Mouse (Mus musculus) cerebellum, postnatal 14 days (tissue): ENCODE data around the gene Fbxo9.
"Not testable (repeated sequence)": the region's sequence is repeated elsewhere in the genome, so short reads cannot be mapped to it uniquely, and the experiment has no call there.

Experiments used
- DNase-seq, 2 experiments: peaks; one replicate each; pipeline ENCODE4 v3.0.0; 2021; ENCODE audit warnings: mixed read lengths in 2 of 2

Gene Fbxo9

DNA sequence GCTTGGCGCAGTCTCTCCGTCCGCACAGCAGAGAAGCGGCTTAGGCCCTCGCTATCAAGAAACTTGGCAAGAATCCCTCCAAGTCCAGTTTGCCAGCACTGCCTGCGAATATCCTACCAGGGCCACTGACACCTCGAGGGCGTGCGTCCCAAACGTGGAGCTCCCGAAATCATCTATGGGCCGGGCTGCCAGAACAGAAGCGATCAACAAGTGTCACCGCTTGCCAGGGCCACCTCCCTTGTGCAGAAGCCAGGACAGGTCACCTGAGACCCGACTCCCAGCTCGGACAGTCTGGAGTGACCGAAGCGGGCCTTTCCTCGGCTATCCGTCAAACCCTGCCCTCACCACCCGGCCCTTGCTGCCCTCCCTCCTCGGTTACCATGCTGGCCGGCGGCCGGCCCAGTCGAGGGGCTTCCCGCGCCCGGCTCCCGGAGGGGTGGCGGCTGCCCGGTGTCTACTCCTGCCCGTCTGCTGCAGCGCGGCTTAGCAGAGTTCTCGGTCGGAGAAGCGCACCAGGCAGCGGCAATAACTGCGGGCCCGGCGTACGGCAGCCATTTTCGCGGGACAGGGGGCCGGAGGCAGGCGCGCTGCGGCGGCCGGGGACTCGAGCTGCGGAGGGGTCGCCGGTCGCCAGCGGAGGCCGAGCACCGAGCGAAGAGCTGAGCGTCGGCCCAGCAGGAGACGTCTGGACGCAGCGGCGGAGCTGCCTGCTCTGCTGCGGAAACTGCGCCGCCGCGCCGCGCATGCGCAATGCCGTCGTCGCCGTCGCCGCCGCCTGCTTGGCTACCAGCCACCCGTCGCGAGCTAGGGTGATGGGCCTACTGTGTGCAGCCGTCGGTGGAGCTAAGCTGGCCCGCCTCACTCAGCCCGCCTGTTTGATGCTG is 711 bp downstream of the Fbxo9 start:
- DNase-seq, result peak; percentile 87 to 92

DNA sequence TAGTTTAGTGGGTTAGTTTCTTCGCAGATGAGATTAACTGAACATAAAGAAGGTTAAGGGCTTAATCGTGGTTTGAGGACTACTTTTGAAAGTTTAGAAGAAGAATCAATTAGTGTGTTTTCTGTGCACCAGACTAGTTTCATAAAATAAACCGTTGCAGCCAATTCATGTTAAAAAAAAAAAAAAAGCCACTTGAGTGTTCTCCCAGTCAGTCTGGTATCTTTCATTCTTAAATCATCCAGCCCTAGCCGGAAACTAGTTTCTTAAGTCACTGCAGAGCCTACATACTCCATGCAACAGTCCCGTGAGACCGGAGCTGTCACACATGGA is 1.3 kb downstream of the Fbxo9 start:
- DNase-seq, result no peak

DNA sequence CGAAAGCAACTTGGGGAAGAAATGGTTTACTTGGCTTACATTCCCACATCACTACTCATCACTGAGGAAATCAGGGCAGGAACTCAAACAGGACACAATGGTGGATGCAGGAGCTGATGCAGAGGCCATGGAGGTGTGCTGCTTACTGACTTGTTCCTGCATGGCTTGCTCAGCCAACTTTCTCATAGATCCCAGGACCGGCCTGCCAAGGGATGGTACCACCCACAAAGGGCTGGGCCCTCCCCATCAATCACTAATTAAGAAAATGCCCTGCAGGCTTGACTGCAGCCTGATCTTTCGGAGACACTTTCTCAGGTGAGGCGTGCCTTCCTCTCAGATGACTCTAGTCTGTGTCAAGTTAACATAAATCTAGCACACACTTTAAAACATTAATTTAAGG is 2.0 kb downstream of the Fbxo9 start:
- DNase-seq, result no peak

DNA sequence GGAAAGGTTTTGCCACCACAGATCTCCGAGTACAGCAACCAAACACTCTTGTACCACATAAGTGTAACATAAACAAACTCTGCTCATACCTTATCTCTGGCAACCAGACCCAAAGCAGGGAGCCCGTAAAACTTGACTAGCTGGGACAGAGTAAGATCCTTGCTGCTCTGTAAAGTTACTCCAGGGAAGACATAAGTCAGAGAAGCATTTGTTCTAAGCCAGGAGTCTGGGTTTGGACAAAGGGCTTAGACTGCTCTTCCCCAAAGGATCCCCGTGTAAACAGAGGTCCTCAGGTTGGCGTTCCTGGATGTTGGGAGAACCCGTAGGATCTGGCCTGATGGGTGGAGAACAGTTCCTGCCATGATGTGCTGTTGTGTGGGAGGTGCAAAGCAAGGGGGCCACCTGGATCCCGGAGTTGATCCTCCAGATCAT is 3.3 kb downstream of the Fbxo9 start:
- DNase-seq, result no peak

DNA sequence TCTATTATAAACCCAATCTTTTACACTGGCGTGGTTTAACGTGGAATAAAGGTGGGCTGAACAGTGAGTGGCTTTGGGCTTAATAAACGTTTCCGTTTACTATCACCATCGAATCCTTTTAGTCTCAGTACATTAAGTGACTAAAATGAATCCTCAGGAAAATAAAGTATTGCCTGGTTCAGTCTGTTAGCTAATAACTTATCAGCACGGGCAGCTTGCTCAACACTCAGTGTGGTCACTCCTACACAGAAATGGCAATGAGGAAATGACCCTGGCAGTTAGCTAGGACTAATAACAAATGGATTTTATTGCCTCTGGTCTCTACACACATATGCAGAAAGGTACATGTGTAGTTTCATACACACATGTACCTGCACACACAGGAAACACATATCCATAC is 3.9 kb downstream of the Fbxo9 start:
- DNase-seq, result no peak

DNA sequence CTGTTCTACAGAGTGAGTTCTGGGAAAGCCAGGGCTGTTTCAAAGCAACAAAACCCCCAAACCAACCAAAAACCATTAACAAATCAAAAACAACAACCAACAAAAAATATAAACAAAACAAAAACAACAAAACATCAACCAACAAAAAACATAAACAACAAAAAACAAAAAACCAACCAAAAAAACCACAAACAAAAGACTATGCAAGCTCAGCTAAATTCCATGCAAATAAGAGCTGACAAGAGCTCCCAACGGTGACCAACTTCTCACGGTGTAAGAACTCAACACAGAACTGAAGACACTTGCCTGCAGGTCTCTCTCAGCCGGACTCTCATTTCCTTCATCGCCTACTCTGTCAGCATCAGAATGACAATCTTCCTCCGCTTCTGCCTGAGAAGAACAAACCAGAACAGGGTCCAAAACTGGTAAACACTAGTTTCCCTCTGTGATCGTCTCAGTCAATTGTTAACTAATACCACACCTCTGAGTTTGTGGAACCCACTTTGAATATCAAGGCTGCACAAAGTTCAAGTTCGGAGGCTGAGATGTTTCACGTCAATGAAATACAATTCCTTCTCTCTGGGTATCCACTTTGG is 4.8 kb downstream of the Fbxo9 start:
- no peak for DNase-seq

DNA sequence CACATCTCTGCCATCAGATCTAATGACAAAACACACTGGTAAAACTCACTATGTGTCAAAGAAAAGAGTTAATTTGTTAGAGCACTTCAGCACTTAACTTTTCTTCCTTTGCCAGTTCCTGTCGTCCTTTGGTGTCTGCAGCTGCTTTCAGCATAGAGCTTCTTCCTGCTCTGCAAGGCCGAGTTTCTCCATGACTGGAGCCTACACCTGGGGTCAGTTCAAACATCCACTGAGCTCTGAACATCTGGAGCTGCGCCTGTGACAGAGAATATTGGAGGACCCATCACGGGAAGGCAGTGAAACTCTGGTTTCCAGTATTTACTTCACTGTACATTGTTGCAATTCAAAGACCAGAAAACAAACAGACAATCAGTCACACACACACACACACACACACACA is 7.4 kb downstream of the Fbxo9 start:
- DNase-seq, result no peak

DNA sequence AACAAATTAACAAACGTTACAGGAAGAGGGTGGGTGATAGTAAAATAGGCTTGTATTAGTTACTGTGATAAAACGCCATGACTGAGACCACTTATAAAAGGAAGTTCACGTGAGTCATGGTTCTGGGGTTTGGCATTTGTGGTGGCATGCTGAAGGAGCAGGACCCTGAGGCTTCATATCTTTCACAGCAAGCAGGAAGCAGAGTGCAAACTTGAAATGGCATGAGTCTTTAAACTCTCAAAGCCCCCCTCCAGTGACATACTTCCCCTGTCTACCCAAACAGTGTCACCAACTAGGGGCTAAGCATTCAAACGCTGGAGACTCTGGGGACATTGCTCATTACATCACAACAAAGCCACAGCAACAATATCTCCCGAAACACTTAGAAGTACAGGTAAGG is 7.9 kb downstream of the Fbxo9 start:
- no peak for DNase-seq

DNA sequence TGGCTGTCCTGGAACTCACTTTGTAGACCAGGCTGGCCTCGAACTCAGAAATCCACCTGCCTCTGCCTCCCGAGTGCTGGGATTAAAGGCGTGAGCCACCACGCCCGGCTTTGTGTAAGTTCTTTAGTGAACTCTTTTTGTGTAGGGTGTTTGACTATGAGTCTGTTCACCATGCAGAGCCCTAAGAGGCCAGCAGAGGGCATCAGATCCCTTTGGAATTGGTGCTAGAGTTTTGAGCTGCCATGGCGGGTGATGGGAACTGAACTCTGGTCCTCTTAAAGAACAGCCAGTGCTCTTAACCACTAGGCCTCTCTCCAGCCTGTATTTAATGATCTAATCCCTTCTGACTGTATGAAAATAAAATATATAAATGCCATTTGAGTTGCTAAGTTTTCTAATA is 12.5 kb downstream of the Fbxo9 start:
- peak in 1 of 2 experiments; percentile 28 for DNase-seq

DNA sequence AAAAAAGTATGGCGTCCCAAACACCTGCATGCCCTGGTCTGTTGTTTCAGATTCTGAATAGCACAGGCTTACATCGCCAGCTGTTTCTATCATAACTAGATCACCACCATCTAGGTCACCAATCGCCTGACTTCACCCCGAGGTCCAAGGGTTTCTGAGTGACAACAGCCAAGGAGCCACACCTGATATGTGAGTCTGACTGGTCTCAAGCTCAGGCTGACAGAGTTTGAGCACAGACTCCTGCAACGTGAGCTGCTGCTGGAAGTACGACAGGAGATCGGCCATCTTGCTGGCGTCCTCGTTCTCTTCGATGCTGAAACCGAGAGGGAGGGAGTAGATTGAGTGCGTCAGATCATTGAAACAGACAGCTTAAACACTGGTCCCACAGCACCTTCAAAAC is 13.2 kb downstream of the Fbxo9 start:
- DNase-seq, result no peak

DNA sequence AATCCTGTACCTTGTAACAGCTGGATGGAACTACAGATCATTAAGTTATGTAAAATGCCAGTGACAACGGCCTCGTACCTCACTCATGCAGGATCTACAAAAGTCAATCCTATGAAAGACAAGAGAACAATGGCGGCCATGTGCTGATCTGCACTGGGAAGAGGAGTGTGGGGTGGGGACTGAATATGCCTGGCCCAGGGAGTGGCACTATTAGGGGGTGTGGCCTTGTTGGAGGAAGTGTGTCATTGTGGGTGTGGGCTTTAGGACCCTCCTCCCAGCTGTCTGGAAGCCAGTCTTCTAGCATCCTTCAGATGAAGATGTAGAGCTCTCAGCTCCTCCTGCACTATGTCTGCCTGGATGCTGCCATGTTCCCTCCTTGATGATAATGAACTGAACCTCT is 18.3 kb downstream of the Fbxo9 start:
- no peak for DNase-seq

DNA sequence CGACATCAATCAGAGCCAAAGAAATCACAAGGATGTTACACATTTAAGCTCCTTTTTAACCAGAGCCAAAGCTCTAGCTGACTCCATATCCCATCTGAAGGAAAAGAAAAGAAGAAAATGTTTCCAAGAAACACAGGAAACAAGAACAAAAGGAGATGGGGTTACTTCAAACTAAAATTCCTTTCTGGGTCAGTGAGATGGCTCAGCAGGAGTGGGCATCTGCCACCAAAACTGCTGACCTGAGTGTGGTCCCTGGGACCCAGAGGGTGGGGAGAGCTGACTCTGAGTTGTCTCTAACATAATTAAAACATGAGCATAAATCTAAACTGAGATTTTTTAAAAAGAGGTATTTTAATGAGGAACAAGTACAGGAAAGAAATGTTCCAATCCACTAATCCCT is 19.0 kb downstream of the Fbxo9 start:
- no peak for DNase-seq

DNA sequence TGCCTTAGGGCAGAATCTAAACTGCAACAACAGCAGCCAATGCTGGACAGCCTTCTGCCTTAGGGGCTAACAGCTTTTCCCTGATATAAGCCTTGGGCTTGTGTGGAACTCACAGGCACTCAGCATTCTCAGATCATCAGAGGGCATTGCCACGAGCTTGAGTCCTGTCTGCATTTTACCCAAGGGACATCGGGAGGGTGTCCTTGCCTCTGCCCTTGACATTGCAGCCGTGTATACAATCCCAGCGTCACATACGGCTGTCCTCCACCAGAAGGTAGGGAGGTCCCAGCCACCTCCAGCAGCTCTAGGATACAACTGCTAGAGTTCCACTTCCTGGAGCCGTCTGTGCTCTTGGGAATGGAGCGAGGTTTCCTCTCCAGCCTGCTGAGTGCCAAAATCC is 19.9 kb downstream of the Fbxo9 start:
- DNase-seq, result no peak

DNA sequence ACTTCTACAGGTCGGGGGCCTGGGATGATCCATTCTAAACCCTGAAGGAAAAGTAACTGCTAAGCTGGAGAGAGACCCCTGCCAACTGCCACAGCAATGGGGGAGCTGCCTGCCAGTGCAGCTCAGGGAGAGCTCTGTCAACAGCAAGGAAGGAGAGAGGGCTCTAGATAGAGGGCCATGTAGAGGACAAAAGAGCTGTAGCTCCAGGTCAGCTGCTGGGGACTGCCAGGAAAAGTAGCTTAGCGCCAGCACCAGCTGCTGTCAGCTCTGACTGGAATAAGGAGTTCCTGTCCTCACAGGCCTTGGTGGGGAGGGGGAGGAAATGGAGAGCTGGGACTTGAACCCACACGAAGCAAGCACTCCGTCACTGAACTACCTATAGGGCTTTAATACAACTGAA is 20.3 kb downstream of the Fbxo9 start:
- DNase-seq, result no peak

DNA sequence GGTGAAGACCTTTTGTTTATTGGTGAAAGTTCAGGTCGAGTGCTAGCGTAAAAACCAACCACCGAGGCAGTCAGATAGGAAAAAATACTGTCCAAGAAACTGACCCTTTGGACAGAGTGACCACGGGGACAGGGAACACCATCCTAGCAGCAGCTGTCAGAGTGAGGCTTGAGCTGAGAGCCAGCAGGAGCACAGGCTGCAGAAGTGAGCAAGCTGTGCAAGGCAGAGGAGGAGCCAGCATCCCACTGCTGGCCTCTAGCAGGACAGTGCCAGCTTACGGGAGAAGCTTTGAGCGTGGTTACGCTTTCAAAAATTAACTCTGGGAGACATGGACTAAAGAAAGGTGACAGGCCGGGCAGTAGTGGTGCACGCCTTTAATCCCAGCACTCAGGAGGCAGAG is 21.1 kb downstream of the Fbxo9 start:
- DNase-seq, result no peak

DNA sequence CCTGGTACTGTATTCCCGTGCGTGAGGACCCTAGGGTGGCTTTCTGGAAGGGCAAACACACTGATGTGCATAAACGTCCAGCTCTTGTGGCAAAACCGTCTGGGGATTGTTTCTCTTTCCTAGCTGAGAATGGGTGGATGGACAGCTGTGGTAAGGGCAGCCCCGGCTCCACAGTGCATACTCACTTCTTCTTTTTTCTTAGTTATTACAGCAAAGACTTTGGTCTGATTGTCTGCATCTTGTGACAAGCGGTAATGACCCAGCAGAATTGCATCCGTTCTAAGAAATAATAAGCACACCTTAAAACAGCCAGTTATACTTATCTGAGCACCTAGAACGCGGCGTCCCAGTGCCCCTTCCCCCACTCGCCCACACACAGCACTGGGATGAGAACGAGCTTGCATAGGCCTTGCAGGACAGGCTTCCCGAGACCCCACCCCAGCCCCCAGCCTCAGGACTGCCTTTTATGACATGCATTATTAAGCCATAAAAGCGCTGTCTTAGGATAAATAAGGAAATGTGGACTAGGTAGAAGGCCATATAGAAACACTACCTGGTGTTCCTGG is 23.1 kb downstream of the Fbxo9 start:
- DNase-seq, result no peak

DNA sequence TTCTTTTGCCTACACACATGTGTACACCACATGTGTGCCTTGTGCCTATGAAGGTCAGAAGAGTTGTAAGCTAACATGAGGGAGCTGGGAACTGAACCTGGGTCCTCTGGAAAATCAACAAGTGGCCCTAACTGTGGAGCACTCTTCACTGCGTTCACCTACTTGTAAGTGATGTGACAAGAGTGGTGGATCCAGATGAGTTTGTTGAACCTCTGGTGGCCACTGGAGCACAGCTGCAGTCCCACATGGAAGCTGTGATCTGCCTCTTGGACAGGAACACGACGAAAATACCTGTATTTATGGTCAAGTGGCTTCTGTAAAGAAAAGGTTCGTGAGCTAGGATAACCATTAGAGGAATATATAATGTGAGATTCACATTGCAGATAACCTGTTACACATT is 24.5 kb downstream of the Fbxo9 start:
- no peak for DNase-seq

DNA sequence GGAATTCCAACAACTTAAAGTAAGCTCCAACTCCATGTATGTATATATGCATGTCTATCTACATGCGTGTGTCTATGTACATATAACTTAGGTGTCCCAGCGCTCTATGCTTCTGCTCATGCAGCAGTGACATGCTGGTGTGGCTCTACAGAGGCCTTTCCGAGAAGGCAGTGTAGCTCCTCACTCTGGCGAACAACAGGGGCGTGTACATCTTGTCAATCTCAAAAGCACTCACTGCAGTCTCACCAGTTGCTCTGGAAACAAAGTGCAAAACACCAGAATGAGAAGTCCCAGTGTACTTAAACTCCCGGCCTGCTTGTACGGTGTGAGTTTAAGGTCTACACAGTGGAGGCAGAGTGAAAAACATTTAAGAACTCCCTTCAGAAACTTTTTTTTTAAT is 27.0 kb downstream of the Fbxo9 start:
- DNase-seq, result no peak

DNA sequence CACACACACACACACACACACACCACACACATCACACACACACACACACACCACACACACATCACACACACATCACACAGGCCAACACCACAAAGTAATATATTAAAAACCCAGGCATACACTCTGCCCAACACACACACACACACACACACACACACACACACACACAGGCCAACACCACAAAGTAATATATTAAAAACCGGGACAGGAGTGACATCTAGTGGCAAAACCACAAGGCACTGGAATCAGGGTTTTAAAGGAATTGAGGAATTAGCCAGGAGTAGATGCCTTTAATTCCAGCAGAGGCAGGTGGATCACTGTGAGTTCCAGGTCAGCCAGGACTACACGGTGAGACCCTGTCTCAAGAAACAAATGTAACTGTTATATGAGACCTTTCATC is 30.6 kb downstream of the Fbxo9 start:
- peak; percentile 13 to 16 for DNase-seq

DNA sequence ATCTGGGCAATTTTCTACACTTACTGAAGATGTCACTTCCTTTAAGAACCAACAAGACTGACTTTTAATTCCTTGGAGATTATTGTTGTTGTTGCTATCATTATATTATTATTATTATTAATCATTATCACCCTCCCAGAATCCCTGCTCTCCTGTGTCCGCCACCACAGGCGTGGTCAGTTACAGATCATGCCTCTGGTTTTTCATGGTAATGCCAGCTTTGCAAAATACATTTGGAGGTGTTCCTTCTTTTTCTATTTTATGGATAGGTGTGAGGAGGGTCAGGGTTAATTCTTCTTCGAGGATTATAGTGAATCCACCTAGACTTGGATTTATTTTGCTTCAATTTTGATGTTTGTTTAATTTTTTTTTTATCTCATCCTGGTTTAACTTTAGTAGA is 33.6 kb downstream of the Fbxo9 start:
- no peak for DNase-seq

DNA sequence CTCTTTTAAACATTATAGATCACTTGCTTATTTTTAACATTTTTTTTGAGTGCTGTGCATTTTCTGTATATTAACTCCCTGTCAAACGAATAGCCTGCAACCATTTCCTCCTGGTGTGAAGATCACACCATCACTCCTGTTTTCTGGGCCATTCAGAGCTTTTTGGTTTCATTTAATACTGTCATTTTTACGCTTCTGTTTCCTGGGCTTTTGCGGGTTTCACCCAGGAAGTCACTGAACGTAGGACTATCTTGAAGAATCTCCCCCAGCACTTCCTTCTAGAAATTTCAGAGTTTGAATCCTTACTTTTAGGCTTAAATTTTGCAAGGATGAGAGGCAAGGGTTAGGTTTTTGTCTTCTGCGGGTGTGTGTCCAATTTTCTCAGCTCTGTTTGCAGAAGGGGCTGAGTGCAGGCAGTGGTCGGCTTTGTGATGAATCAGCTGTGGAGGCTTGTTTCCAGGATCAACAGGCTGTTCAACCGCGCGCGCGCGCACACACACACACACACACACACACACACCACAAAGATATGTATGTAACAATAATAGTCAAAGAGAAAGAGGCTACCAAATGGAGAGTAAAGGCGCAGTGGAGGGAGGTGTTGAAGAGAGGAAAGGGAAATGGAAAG is 35.0 kb downstream of the Fbxo9 start:
- no peak for DNase-seq

DNA sequence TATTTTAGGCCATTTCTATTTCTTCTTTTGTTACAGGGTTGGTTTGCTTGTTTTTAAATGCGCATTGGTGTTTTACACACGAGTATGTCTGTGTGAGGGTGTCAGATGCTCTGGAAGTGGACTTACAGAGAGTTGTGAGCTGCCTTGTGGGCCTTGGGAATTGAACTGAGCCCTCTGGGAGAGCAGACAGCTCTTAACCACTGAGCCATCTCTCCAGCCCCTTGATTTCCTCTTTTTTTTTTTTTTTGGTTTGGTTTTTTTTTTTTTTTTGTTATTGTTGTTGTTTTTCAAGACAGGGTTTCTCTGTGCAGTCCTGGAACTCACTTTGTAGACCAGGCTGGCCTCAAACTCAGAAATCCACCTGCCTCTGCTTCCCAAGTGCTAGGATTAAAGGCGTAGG is 35.6 kb downstream of the Fbxo9 start:
- not testable (repeated sequence) for DNase-seq

DNA sequence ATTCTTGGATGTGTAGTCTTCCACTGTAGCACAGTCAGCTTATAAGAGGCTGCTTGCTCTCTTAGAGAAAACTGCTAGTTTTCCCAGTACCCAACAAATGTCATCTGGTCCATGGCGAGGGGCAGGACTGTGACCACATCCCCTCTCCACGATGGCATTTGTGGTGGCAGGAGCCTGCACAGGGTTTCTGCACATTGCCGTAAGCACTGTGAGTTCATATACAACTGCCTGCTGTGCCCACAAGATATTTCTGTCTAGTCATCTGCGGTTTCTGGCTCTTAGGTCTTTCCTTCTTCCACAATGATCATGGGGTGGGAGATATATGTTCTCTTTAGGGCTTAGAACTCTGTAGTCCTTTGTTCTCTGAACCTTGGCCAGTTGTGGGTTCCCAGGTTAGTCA is 37.2 kb downstream of the Fbxo9 start:
- no peak for DNase-seq

DNA sequence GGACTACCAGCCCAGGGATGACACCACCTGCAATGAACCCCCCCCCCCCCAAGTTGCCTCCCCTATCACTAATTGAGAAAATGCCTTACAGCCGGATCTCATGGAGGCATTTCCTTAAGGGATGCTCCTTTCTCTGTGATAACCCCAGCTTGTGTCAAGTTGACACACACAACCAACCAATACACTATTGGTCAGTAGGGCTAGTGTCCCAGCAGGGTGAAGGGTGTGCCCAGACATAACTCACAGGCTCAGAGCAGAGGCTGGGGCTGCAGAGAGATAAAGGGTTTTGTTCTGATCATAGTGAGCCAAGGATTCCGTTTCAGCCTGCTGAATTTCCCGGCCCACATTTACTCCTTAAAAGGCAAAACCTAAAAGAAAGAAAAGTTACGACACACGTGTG is 38.4 kb downstream of the Fbxo9 start:
- no peak for DNase-seq
